Mouse (Mus musculus): Measurements from ENCODE around the gene Dusp14. TPM values are rescaled to one million over a fixed set of nuclear protein-coding genes. Genes with fewer than 3 reads are reported as not detected.

Dusp14 gene
- polyA plus RNA-seq, 1 experiment from 2014 or later = 7.6 TPM

Other genes starting within 250 kb of the Dusp14 start
- 0.63 and 0.75 TPM in 2 replicates for gene Hnf1b, start 219.2 kb downstream of the Dusp14 start, polyA plus RNA-seq (2014; fragmentation: Nextera tagmentation; extraction: Ambion mirVana)
- gene Ddx52, start 127.2 kb downstream of the Dusp14 start, polyA plus RNA-seq (2014; fragmentation: Nextera tagmentation; extraction: Ambion mirVana) = 19.0 and 23.8 TPM in 2 replicates
- 24.9 and 27.5 TPM in 2 replicates for gene Synrg, start 104.8 kb downstream of the Dusp14 start, polyA plus RNA-seq (2014; fragmentation: Nextera tagmentation; extraction: Ambion mirVana)
- gene Tada2a, start 60.3 kb upstream of the Dusp14 start, polyA plus RNA-seq (2014; fragmentation: Nextera tagmentation; extraction: Ambion mirVana) = 28.4 and 31.6 TPM in 2 replicates
- gene Acaca, start 60.4 kb upstream of the Dusp14 start, polyA plus RNA-seq (2014; fragmentation: Nextera tagmentation; extraction: Ambion mirVana) = 38.8 and 39.1 TPM in 2 replicates
- gene Gm11437, start 98.2 kb upstream of the Dusp14 start, polyA plus RNA-seq (2014; fragmentation: Nextera tagmentation; extraction: Ambion mirVana) = 0.16 TPM in 1 of 2 replicates, not detected in the other